Mouse (Mus musculus) macrophage (primary cell): ENCODE results near the gene Krt14. TPM values are rescaled to one million over a fixed set of nuclear protein-coding genes. Genes with fewer than 3 reads are reported as not detected.
"Not testable (repeated sequence)": the region's sequence is repeated elsewhere in the genome, so short reads cannot be mapped to it uniquely, and the experiment has no call there.

ENCODE experiments used
- H3K27ac ChIP-seq: fragments of 350-480 bp; formaldehyde crosslinking; 2 replicates; pipeline ENCODE4 v1.9.0; 2021
- H3K36me3 ChIP-seq: fragments of 350-480 bp; formaldehyde crosslinking; 2 replicates; pipeline ENCODE4 v1.9.0; 2021; ENCODE audit errors: inconsistent target
- H3K4me3 ChIP-seq: fragments of 350-480 bp; formaldehyde crosslinking; 2 replicates; pipeline ENCODE4 v1.9.0; 2021; ENCODE audit errors: inconsistent target
- H3K79me2 ChIP-seq: fragments of 350-480 bp; formaldehyde crosslinking; 2 replicates; pipeline ENCODE4 v1.9.0; 2021; ENCODE audit errors: inconsistent target
- WGBS: methylation state at CpG from one replicate; pipeline ENCODE4 v1.1.7; 2026; ENCODE audit warnings: inconsistent platforms; ENCODE audit not compliant: missing documents; 5-methylcytosine and 5-hydroxymethylcytosine counted together
- polyA plus RNA-seq: library from polyadenylated mRNA; stranded (reverse); fragments of 250-400 nt; gene quantifications from 3 replicates; pipeline ENCODE4 v1.2.4, GENCODE M21; 2018; ENCODE audit warnings: inconsistent platforms
- total RNA-seq, 78 experiments: library from RNA; depleted of rRNA; stranded (reverse); fragments of 250-400 nt; gene quantifications; 1 replicate in 9 of 78; 2 replicates in 24 of 78; 3 replicates in 43 of 78; 4 replicates in 2 of 78; pipeline ENCODE4 v1.2.4; 2018; ENCODE audit warnings: inconsistent platforms in 56 of 78

Krt14 gene
- total RNA-seq (2018; cell fraction: chromatin; rRNA removed) = not detected
- not detected for total RNA-seq (2018; cell fraction: cytosol; rRNA removed)
- total RNA-seq (2018; cell fraction: nucleus; rRNA removed) = not detected
- polyA plus RNA-seq = not detected in 3 replicates

DNA sequence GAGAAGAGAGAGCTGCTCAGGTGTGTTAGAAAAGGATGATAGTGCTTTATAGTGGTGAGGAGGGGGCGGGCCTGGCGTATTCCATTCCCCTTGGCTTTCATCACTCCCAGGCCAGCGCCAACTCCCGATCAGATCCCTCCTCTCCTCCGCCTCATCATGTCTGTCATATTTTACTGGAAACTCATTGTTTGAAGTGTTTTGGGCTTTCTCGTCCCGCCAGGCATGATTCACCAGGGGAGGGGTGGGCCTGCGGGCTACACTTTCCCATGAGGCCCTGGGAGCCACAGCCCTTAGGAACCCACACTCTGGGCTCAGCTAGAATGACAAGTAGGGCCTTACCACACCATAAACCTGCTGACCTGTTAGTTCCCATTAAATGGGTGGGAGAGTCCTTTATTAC lies at the start of gene Krt14:
Gene Krt14 (minus strand): TSS at position 51 of the 400 bp plus-strand sequence.
- no peak within 1 kb of the TSS for H3K4me3 ChIP-seq
- no peaks in the 10 kb centered on the region for H3K36me3 ChIP-seq
- 82% methylated on average over 8 of the region's 8 CpGs for whole genome bisulfite sequencing
- H3K79me2 ChIP-seq = no peaks in the 10 kb centered on the region
- H3K27ac ChIP-seq = no peak within 1 kb of the TSS

- Histone ChIP-seq H3K27ac (no peak overlapping the region), H3K79me2 (no peaks in the 10 kb centered on the region), H3K4me3 (no peak overlapping the region), H3K36me3 (no peaks in the 10 kb centered on the region)
- WGBS = 93% methylated on average over 6 of the region's 6 CpGs
Measured at GRCm38 (mm10) chr11:100255514-100255913, 48.2 kb upstream of the Krt14 start.

DNA sequence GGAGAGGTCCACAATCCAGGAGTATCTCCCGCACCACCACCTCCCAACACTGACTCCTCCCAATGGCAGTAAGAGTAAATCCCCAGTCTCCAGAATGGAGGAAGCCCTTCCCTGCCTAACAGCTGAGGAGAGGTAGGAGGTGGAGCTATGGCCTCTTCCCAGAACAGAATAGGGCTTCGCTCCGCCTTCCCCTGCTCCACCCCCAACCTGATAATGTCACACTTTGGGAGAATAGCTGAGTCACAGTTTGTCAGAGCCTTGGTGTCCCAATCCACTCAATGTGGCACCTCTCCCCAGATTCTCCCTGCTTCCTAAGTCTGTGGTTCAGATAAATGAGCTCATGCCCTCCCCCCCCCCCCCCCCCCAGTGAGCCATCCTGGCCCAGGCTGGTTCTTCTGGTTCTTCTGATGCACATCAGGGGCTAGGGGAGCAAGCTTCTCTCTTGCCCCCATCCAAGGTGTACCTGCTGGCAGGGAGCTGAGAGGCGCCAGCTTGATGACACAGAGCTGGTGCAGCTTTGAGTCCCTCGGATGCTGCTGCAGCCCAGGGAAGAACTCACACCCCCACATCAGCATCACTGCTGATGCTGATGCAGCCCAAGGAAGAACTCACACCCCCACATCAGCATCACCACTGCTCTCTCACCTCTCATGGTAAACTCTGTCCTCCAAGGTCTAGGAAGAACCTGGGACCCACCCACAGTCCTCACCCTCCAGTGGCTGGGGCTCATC lies 47.2 kb upstream of the Krt14 start:
- Histone ChIP-seq H3K36me3 (no peaks in the 10 kb centered on the region), H3K4me3 (no peak overlapping the region), H3K79me2 (no peaks in the 10 kb centered on the region), H3K27ac (no peak overlapping the region)
- WGBS = 66% methylated on average over 5 of the region's 5 CpGs

GRCm38 (mm10) chr11:100248852-100249465 lies 41.6 kb upstream of the Krt14 start, which contains the start of gene Krt16:
Gene Krt16 (minus strand): TSS chr11:100248902.
- Histone ChIP-seq H3K27ac (no peak within 1 kb of the TSS), H3K79me2 (no peaks in the 10 kb centered on the region), H3K4me3 (no peak within 1 kb of the TSS), H3K36me3 (no peaks in the 10 kb centered on the region)
- WGBS = 82% methylated on average over 6 of the region's 7 CpGs

GRCm38 (mm10) chr11:100246471-100246870 lies 39.1 kb upstream of the Krt14 start:
- WGBS = 69% methylated on average over 7 of the region's 7 CpGs
- H3K4me3 ChIP-seq, H3K36me3 ChIP-seq, H3K79me2 ChIP-seq, H3K27ac ChIP-seq: not testable (repeated sequence)

DNA sequence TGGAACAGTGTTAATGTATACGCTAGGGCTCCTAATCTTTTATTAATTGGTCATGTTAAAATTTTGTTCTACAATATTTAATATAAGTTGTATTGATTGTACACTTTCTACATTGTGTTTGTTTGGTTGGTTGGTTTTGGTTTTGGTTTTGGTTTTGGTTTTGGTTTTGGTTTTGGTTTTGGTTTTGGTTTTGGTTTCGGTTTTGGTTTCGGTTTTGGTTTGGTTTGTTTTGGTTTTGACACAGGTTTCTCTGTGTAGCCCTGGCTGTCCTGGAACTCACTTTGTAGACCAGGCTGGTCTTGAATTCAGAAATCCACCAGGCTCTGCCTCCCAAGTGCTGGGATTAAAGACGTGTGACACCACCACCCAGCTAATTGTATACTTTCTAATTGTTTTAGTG lies 32.9 kb upstream of the Krt14 start:
- not testable (repeated sequence) for H3K27ac ChIP-seq, H3K36me3 ChIP-seq, H3K79me2 ChIP-seq, H3K4me3 ChIP-seq
- WGBS = 97% methylated on average over 4 of the region's 4 CpGs

GRCm38 (mm10) chr11:100221741-100222140 lies 14.4 kb upstream of the Krt14 start:
- no peaks in the 10 kb centered on the region for H3K36me3 ChIP-seq
- 74% methylated on average over 8 of the region's 8 CpGs for WGBS

GRCm38 (mm10) chr11:100219304-100219703 lies 12.0 kb upstream of the Krt14 start:
- no peaks in the 10 kb centered on the region for H3K79me2 ChIP-seq
- no peak overlapping the region for H3K27ac ChIP-seq
- H3K36me3 ChIP-seq = no peaks in the 10 kb centered on the region
- WGBS = 66% methylated on average over 4 of the region's 4 CpGs
- no peak overlapping the region for H3K4me3 ChIP-seq

More at GRCm38 (mm10) chr11:100221741-100222140, 14.4 kb upstream of the Krt14 start:
- no peaks in the 10 kb centered on the region for H3K79me2 ChIP-seq
- H3K4me3 ChIP-seq = no peak overlapping the region
- H3K27ac ChIP-seq = no peak overlapping the region

GRCm38 (mm10) chr11:100208542-100208941 lies 1.2 kb upstream of the Krt14 start:
- 57% methylated on average over 6 of the region's 6 CpGs for WGBS
- H3K79me2 ChIP-seq = no peaks in the 10 kb centered on the region

DNA sequence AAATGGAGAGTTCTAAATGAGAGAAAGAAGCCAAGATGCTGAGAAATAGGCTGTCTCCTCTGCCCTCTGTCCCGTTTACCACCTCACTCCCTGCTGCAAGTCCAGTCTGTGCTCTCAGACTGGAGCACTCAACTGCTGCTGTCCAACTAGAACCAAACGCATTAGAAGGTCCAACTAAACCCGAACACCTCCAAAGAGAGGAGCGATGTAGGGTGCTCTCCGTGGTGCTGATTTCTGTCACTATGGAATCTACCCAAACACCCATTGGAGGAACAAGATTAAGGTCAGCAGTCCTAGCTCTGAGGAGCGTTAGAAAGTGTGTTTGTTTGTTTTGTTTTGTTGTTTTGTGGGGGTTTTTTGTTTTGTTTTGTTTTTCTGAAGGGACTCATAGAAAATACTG lies 3.9 kb downstream of the Krt14 start:
- Histone ChIP-seq H3K4me3 (no peak overlapping the region), H3K36me3 (no peaks in the 10 kb centered on the region), H3K27ac (no peak overlapping the region), H3K79me2 (no peaks in the 10 kb centered on the region)
- WGBS = 19% methylated on average over 6 of the region's 6 CpGs

More at GRCm38 (mm10) chr11:100208542-100208941, 1.2 kb upstream of the Krt14 start:
- H3K4me3 ChIP-seq = no peak overlapping the region
- no peaks in the 10 kb centered on the region for H3K36me3 ChIP-seq
- H3K27ac ChIP-seq = no peak overlapping the region

DNA sequence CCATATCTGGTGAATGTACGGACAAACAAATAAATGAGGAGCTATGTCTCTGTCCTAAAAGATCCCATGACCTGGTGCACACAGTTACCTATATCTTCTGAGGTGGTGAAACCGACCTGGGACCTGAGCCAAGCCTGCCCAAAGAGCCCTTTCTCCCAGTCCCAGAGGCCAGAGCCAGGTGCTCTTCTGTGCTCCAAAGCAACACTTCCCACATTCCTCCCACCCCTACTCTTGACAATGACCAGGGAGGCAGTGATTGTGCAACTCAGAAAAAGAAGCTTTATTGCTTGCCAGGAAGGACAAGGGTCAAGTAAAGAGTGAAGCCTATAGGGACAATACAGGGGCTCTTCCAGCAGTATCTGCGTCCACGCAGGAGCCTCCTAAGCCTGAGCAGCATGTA lies 4.4 kb downstream of the Krt14 start:
- no peaks in the 10 kb centered on the region for H3K79me2 ChIP-seq
- H3K36me3 ChIP-seq = no peaks in the 10 kb centered on the region
- H3K4me3 ChIP-seq = no peak overlapping the region
- no peak overlapping the region for H3K27ac ChIP-seq
- 80% methylated on average over 4 of the region's 4 CpGs for WGBS

- H3K36me3 ChIP-seq = no peaks in the 10 kb centered on the region
- no peak overlapping the region for H3K27ac ChIP-seq
- no peaks in the 10 kb centered on the region for H3K79me2 ChIP-seq
- no peak overlapping the region for H3K4me3 ChIP-seq
- 55% methylated on average over 8 of the region's 8 CpGs for WGBS
Measured at GRCm38 (mm10) chr11:100200104-100200820, 7.1 kb downstream of the Krt14 start.

DNA sequence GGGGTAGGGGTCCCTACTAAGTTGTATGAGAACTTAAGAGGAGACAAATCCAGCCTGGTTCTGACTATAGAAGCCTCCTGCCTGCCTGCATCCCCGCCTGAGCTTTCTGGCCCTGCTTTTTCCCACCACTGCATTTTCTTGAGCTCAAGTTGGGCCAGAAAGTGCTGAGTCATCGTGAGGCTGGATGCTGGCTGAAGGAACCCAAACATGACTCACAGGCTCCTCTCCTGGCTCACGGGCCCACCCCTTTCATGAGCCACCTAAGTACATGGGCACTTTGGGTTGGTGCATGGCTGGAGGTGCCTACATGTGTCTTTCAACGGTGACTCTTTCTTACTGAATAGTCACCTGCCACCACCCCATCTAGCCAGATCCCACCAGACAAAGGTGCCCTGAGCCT lies 8.7 kb downstream of the Krt14 start:
- Histone ChIP-seq H3K4me3 (no peak overlapping the region), H3K36me3 (no peaks in the 10 kb centered on the region), H3K79me2 (no peaks in the 10 kb centered on the region), H3K27ac (no peak overlapping the region)
- WGBS = 53% methylated on average over 4 of the region's 4 CpGs

DNA sequence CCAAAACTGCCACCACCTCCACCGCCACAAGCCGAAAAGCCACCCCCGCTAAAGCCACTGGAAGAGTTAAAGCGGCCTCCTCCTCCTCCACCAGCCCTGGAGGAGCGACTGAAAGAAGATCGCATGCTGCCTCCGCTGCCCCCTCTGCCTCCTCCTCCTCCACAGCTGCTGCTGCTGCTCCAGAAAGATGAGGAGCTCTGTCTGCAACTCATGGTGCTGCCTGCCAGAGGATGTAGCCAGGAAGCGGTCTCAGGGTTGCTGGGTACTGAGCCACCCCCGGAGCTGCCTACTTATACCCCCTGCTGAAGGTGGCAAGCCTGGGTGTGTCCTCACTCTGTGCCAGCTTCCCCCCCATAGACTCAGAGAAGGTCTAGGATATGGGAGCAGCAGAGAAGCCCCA lies 14.4 kb downstream of the Krt14 start, which contains the start of gene Krt9:
Gene Krt9 (minus strand): TSS at position 255 of the 400 bp plus-strand sequence.
- Histone ChIP-seq H3K4me3 (no peak within 1 kb of the TSS), H3K36me3 (no peaks in the 10 kb centered on the region), H3K79me2 (no peaks in the 10 kb centered on the region), H3K27ac (no peak within 1 kb of the TSS)
- 50% methylated on average over 9 of the region's 9 CpGs for WGBS

DNA sequence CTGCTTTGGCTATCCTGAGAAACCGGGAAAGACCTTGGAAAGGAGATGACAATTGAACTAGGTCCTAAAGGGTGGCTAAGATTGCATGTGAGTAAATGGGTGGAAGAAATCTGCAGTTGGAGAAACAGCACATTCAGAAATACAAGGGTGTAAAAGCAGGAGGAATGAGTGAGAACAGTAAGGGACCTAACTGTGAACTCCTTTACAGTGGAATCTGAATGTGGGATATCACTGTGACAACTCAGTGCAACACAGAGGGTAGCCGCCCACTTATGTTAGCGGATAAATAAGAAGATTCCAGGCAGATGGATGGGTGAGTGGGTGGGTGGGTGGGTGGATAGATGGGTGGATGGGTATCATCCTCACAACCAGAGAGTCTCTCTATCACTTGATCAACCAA lies 15.5 kb downstream of the Krt14 start:
- Histone ChIP-seq H3K4me3 (no peak overlapping the region), H3K79me2 (no peaks in the 10 kb centered on the region), H3K36me3 (no peaks in the 10 kb centered on the region), H3K27ac (no peak overlapping the region)
- 96% methylated on average over 3 of the region's 3 CpGs for WGBS
